Mouse (Mus musculus) Patski (cell line): ENCODE measurements around the gene 9930104L06Rik. TPM values are rescaled to one million over a fixed set of nuclear protein-coding genes. Genes with fewer than 3 reads are reported as not detected.
A peak's percentile ranks its signal among the peaks of the same experiment; 100 is the strongest.

Experiments used
- ATAC-seq: fragments of 100-300 bp; one replicate; pipeline ENCODE4 v1.8.0; 2021
- CTCF ChIA-PET: fragments of 350-600 bp; sonication (Branson Sonifier 250); formaldehyde crosslinking; loops from one replicate; lab custom pipeline; 2022; ENCODE audit warnings: inconsistent platforms; lab: Charles Lee
- POLR2A ChIA-PET: fragments of 350-600 bp; sonication (Branson Sonifier 250); formaldehyde crosslinking; loops from one replicate; lab custom pipeline; 2022; ENCODE audit warnings: antibody characterized with exemption, inconsistent platforms; lab: Charles Lee
- DNase-seq: peaks from one replicate; pipeline ENCODE4 v3.0.0-alpha.2; 2011; ENCODE audit warnings: low read depth, low spot score
- H3K27me3 ChIP-seq: fragments of 371-371 bp; one replicate; pipeline ENCODE4 v1.5.1; 2021
- CTCF ChIP-seq: fragments of 100-300 bp; IDR thresholded peaks from one replicate; pipeline ENCODE4 v1.5.1; 2021
- in situ Hi-C: fragments of 300-500 bp; cut with MboI; formaldehyde crosslinking; loops from 3 replicates; pipeline ENCODE4 v1.11.1; 2018; ENCODE audit warnings: low pct_unique_long_range_greater_than_20kb, mixed read lengths
- polyA plus RNA-seq: library from polyadenylated mRNA; unstranded; gene quantifications from one replicate; pipeline ENCODE4 v1.2.3, GENCODE M21; 2021

The 9930104L06Rik gene
- polyA plus RNA-seq, 1 experiment from 2014 or later = 8.9 TPM

DNA sequence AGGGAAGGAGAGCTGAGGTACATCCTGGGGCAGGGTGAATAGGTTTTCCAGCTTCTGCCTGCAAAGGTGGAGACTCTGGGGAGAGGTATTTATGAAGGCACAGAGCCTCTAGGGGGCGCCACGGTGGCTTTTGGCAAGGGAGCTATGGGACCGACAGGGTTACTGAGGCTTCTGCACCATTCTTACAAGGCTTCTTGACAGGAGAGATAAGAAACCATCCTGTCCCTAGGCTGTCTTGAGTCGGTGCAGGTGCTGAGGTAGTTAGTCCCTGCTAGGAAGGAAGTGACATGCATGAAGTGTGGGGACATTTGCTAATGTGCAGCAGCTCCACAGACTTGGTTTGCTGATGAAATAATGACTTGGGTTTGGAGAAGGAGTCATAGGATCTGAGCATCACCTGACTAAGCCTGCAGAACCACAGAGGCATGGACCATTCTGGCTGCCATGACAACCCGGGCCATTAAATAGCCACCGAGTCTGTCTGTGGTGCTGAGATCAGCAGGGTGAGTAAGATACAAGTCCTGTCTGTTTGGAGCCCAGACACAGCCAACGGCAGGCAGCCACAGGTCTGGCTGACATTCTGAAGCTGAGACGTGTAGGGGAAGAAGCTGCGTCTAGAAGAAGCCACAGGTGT, 47.2 kb downstream of the 9930104L06Rik start:
- DNase-seq = peak; percentile 59

DNA sequence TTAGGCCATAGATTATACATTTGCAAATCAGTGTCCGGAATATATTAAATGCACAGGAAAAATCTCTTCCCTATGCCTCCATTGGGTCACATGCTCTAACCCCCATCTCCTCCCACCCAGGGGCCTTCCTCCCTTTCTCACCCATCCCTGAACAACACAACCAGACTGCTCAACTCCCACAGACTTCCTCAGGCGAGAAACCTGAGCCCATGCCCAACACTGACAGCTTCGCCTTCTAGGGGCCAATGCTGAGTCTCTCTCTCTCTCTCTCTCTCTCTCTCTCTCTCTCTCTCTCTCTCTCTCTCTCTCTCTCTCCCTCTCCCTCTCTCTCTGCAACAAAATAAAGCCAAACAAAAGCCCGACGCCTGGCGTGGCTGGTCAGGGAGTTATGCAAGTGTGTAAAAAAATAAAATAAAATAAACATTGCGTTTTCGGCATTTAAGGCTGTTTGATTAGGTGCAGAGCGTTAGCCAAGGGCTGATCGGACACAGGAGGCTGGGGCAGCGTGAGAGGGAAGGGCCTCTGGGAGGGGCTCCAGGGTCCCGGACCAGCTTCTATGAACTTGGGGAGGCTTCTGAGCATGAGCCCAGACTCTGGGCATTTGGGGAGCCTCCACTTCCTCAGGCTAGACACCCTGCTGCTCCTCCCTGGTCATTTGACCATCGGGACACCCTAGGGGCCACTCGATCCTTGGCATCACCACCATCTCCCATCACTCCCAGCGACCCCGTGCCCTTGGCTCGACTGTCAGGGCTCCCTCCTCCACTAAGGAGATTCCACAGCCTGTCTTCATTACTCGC, 48.2 kb downstream of the 9930104L06Rik start:
- no peak for TF ChIP-seq CTCF

More for the DNA sequence above, 47.2 kb downstream of the 9930104L06Rik start:
- POLR2A ChIA-PET = no interaction called here
- TF ChIP-seq CTCF = no peak
- CTCF ChIA-PET = no interaction called here
- in situ Hi-C loops = no loop called here
- H3K27me3 ChIP-seq = peaks cover 49% of the 10 kb centered on the region
- ATAC-seq = no peak

DNA sequence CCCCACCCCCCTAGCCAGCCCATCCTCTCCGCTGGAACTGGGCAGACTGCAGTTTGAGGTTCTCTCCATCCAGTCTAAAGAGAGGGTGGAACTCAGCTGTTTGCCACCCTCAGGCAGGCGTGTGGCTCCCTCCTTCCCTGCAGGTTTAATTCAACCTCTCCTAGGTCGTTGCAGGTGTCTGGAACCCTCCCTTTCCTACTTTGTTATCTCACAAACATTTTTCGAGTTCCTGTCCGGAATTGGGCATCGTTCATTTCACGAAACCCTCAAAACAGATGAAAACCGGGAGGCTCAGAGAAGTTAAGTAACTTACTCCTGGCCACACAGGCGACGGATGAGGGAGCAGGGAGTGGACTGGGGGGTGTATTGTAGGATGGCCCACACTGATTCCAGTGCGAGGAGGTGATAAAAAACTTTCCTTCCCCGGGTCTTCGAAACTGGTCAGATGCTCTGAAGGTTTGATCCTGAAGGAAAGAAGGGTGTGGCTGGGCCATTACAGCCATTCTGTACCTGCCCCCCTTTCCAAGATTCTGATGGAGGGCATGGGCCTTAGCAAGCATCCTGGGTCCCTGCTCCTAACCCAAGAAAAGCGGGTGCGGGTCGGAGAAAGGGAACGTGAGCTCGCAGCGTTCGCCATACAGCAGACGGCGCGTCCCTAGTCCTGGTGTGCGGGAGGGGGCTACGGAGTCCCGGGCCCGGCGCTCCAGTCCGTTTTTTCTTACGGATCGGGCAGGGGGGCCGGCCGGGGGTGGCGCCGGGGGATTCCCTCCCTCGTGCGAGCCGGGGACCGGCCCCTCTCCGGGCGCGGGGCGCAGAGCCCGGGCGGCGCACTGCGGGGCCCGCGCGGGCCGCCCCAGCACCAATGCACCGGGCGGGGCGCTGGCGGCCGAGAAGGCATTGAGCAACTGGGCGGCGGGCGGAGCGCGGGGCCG, 49.1 kb downstream of the 9930104L06Rik start, which contains the start of gene Rspo1:
Rspo1 (plus strand) TSS at position 760 of the 932 bp plus-strand sequence.
- TF ChIP-seq CTCF = no peak
- ChIA-PET POLR2A (no interaction called here), CTCF (no interaction called here)
- in situ Hi-C loops = no loop called here
- ATAC-seq = no peak
- DNase-seq = no peak
- H3K27me3 ChIP-seq = peaks cover 55% of the 10 kb centered on the region

More for the DNA sequence above, 48.2 kb downstream of the 9930104L06Rik start:
- peaks cover 46% of the 10 kb centered on the region for H3K27me3 ChIP-seq
- ATAC-seq = no peak
- no peak for DNase-seq
- ChIA-PET POLR2A (no interaction called here), CTCF (no interaction called here)
- in situ Hi-C loops = no loop called here

DNA sequence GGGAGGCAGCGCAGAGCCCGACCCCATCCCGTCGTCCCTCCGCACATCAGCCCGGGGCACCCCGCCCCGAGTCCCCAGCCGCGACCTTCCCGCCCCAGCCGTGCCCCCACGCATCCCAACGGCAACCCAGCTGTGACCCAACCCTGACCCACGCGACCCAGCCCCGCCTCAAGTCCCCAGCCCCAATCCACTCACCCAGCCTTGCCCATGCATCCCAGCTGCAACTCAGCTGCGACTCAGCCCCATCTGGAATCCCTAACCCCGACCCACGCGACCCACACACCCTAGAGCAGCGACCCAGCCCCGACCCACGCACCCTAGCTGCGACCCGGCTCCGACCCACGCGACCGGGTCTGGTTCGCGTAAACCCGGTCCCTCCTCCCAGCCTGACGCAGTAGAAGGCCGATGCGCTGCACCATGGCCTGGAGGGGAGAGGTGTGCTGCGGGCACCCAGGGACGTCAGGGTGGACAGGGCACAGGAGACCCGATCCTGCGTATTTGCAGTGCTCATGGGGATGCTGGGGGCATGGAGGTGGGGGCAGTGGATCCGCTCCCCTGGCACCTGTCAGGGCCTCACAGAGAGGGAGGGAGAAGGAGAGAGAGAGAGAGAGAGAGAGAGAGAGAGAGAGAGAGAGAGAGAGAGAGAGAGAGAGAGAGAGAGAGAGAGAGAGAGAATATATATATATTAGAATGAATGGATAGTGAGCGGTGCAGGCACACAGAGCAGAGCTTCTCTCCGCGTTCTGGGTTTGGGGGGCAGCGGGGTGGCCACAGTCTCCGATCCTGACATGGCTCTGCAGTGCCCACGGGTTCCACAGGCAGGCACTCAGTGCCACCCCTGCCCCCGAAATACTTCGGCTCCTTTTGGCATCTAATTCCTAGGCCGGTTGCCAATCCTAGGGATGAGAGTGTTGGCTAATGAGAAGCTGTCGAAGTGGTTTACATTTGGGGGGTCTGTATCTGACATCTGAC, 50.2 kb downstream of the 9930104L06Rik start:
- in situ Hi-C loops = no loop called here
- DNase-seq (no peak), ATAC-seq (no peak)
- ChIA-PET CTCF (no interaction called here), POLR2A (no interaction called here)
- H3K27me3 ChIP-seq = peaks cover 60% of the 10 kb centered on the region
- no peak for TF ChIP-seq CTCF

DNA sequence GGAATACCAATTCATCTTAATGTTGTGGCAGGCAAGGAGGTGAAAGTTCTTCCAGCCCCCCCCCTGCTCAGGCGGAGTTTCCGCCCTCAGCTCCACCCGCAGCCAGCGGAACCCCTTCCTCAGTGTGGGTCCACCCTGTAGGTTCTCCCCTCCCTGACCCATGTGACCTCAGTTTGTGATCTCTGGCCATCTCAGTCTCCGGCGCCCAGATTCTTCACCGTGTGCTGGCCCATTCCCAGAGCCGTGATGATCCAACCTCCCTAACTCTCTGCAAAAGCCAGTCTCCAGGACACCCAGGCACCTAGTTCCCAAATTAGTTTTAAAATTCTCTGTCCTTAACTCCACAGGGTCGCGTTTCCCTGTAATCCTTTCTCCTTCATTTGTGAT, 50.9 kb downstream of the 9930104L06Rik start:
- POLR2A ChIA-PET = no interaction called here
- no peak for ATAC-seq
- in situ Hi-C loops = no loop called here
- CTCF ChIA-PET = no interaction called here
- peaks cover 60% of the 10 kb centered on the region for H3K27me3 ChIP-seq
- no peak for DNase-seq
- TF ChIP-seq CTCF = no peak

DNA sequence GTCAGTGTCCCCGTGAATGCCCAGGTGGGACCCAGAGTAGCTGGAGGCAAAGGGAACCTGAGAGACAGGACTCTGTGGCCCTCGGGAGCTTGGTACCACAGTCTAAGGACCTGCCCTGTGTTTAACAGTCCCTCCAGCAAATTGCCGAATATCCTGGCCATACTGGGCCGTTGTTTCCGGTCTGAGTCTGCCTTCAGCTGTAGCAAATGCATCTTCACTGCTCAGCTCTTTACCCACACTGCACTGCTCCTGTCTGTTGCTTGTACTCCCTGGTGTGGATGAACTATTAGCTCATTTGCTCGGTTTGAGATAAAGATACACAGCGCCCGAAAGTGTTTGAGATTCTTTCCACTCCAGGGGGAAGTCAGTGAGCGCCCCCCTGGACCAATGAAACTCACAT, 51.5 kb downstream of the 9930104L06Rik start:
- in situ Hi-C loops = no loop called here
- peaks cover 56% of the 10 kb centered on the region for H3K27me3 ChIP-seq
- DNase-seq = no peak
- POLR2A ChIA-PET = interaction anchor here (0.7 kb wide), 1 partner anchor 32 kb away, joined by 3 read pairs; no protein-coding TSS in a partner anchor
- no peak for TF ChIP-seq CTCF
- CTCF ChIA-PET = no interaction called here
- no peak for ATAC-seq

DNA sequence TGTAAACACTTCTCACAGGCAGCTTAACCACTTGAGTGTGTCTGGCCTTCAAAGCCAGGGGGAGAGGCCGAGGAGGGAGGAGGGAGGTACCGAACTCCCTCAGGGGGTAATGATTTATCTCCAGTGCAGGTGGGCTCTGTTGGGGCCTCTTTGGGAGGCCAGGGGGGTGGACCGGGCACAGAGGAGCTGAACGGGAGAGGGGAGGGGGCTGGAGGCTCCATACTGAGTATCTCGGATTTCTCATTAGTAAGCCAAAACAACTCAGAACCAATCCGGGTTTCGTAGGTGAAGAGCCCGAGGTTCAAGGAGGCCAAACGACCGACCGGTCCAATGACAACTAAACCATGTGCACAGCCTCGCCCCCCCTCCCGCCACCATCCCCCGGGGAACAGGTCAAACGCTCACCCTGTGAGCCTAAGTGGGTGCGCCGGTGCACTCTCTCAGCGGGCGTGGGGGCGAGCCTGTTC, 53.0 kb downstream of the 9930104L06Rik start:
- no peak for ATAC-seq
- ChIA-PET POLR2A (interaction anchor here (0.6 kb wide), 1 partner anchor 372 kb away, joined by 4 read pairs; no protein-coding TSS in a partner anchor), CTCF (no interaction called here)
- TF ChIP-seq CTCF = no peak
- no peak for DNase-seq
- in situ Hi-C loops = no loop called here
- peaks cover 48% of the 10 kb centered on the region for H3K27me3 ChIP-seq

DNA sequence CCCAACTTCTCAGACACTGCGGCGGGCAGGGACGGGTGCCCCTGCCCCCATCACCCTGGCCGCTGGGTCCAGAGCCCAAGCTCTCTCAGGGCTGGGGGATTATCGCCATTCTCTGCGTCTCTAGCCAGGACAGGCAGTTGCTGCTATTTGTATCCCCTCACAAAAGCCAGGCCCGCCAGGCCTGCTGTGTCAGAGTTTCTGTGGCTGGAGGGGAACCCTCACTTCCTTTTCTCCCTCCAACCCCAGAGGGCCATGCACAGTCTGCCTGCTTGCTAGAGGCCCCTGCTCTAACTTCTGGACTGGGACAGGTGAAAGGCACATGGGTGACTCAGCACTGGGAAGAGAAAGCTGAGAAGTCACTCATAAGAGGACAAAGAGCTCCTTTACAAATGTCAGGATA, 53.5 kb downstream of the 9930104L06Rik start:
- no peak for ATAC-seq
- DNase-seq = no peak
- no peak for TF ChIP-seq CTCF
- in situ Hi-C loops = no loop called here
- peaks cover 42% of the 10 kb centered on the region for H3K27me3 ChIP-seq
- ChIA-PET CTCF (no interaction called here), POLR2A (interaction anchor here (0.6 kb wide), 1 partner anchor 371 kb away, joined by 4 read pairs; no protein-coding TSS in a partner anchor)

Other genes starting within 250 kb of the 9930104L06Rik start
- gene Utp11, start 243.4 kb upstream of the 9930104L06Rik start, polyA plus RNA-seq = 40.6 TPM
- 35.5 TPM for gene Fhl3, start 236.3 kb upstream of the 9930104L06Rik start, polyA plus RNA-seq
- gene Sf3a3, start 222.3 kb upstream of the 9930104L06Rik start, polyA plus RNA-seq = 59.3 TPM
- 15.6 TPM for gene Inpp5b, start 195.2 kb upstream of the 9930104L06Rik start, polyA plus RNA-seq
- gene Mtf1, start 134.9 kb upstream of the 9930104L06Rik start, polyA plus RNA-seq = 8.3 TPM
- 38.1 TPM for gene Yrdc, start 86.4 kb upstream of the 9930104L06Rik start, polyA plus RNA-seq
- 53.9 TPM for gene 1110065P20Rik, start 85.9 kb upstream of the 9930104L06Rik start, polyA plus RNA-seq
- not detected for gene Maneal, start 74.9 kb upstream of the 9930104L06Rik start, polyA plus RNA-seq
- gene Epha10, start 56.1 kb upstream of the 9930104L06Rik start, polyA plus RNA-seq = not detected
- gene Cdca8, start 2.3 kb downstream of the 9930104L06Rik start, polyA plus RNA-seq = 42.9 TPM
- not detected for gene Rspo1, start 49.4 kb downstream of the 9930104L06Rik start, polyA plus RNA-seq
- 41.6 TPM for gene Gnl2, start 79.5 kb downstream of the 9930104L06Rik start, polyA plus RNA-seq
- 0.14 TPM for gene Dnali1, start 128.7 kb downstream of the 9930104L06Rik start, polyA plus RNA-seq
- gene Snip1, start 129.6 kb downstream of the 9930104L06Rik start, polyA plus RNA-seq = 13.5 TPM
- gene Meaf6, start 148.1 kb downstream of the 9930104L06Rik start, polyA plus RNA-seq = 22.3 TPM
- gene Zc3h12a, start 190.8 kb downstream of the 9930104L06Rik start, polyA plus RNA-seq = 5.7 TPM